Mouse (Mus musculus) gastrocnemius, postnatal 4 days (tissue): ENCODE results near the gene Map2k3. TPM values are rescaled to one million over a fixed set of nuclear protein-coding genes. Genes with fewer than 3 reads are reported as not detected.
"Not testable (repeated sequence)": the region's sequence is repeated elsewhere in the genome, so short reads cannot be mapped to it uniquely, and the experiment has no call there.

Experiments
- DNase-seq, 2 experiments: peaks; one replicate each; pipeline ENCODE4 v3.0.0; 2021 to 2022; ENCODE audit warnings: low spot score in 2 of 2, mixed read lengths in 2 of 2
- long read RNA-seq, 2 experiments: library from polyadenylated mRNA; stranded (forward); transcript quantifications; one replicate each; pipeline ENCODE4 v2.0.0; 2021
- total RNA-seq, 2 experiments: library from RNA; stranded (reverse); gene quantifications; 2 replicates each; pipeline ENCODE4 v1.2.3; 2021

Gene Map2k3
- total RNA-seq: 10 to 100 TPM; 69.8 to 79.2 TPM
- long read RNA-seq, experiment 1, transcript Map2k3-201 (12 exons, 2,198 nt): major isoform, 145 of 162 reads
- long read RNA-seq, experiment 1, partial matches to known transcripts: 4 of 162 reads
- long read RNA-seq, experiment 1, other reads (novel, unspliced or antisense): 13 of 162 reads
- long read RNA-seq, experiment 2, transcript Map2k3-201 (12 exons, 2,198 nt): major isoform, 210 of 232 reads
- long read RNA-seq, experiment 2, partial matches to known transcripts: 2 of 232 reads
- long read RNA-seq, experiment 2, other reads (novel, unspliced or antisense): 20 of 232 reads

DNA sequence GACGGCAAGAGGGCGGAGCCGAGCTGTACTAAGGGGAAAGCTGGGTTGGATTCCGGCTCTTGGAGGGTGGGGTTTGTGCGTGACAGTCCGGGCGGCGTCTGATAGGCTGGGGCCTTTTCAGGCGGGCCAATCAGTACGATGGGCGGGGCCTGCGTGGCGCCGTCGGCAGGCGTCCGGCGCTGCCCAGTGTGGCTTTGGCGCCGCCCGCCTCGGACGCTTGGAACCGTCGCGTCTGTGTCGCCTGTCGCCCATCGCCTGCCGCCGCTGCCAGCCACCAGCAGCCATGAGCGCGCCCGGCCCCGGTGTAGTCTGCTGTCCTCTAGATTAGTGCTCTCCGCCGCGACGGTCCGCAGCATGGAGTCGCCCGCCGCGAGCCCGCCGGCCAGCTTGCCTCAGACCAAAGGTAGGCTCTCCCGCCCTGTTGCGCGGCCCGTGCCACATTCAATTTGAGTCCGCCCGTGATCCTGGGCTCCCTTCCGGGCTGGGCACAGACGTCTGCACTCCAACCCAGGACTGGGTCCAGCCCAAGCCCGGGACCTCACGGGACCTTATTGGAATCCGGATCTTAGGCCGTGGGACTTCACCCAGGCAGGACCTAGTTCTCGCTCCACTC, at the start of gene Map2k3:
TSS of gene Map2k3 (plus strand) at position 165 of the 613 bp plus-strand sequence.
- peak; percentile 93 to 97 for DNase-seq

DNA sequence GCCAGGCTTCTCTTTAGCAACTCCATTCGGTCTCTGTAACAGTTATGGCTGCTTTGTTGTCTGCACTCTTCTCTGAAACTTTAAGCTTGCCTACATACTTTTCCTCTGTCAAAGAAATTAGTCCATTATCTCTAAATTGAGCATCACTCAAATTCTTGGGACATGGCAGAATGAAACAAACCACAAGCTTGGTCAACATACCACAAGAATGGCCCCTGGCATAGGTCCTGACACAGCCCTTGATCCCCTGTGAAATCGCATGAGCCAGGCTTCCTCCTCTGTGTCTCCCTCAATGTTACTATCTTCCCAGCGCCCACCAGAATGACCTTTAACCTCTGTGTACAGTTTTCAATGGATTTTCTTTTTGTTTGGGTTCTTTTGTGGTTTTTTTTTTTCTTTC, 49.4 kb upstream of the Map2k3 start:
- no peak for DNase-seq

DNA sequence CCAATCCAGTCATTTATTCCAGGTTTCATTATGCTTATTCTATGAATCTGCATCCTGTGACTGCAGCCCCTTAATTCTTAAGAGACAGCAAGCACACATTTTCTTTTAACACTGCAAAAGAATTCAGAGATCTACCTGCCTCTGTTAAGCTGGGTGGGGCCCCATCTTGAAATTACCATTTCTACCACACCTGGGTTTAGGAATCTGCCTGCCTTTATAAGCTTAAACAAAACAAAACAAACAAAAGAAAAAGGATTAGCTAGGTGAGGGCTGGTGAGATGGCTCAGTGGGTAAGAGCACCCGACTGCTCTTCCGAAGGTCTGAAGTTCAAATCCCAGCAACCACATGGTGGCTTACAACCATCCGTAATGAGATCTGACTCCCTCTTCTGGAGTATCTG, 44.8 kb upstream of the Map2k3 start:
- DNase-seq: not testable (repeated sequence)

DNA sequence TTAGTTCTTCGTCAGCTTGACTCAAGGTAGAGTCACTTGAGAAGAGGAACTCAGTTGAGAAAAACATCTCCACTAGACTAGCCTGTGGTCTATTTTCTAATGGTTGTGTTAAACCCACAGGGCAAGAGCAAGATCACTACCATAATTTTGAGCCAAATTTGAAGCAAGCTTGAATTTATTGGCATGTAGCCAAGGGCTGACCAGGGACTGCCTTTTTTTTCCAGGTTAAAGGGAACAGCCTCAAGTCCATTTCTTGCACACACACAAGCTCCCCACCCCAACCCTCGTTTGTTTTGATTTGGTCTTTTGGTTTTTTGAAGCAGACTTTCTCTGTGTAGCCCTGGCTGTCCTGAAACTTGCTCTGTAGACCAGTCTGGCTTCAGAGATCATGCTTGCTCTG, 42.0 kb upstream of the Map2k3 start:
- no peak for DNase-seq

DNA sequence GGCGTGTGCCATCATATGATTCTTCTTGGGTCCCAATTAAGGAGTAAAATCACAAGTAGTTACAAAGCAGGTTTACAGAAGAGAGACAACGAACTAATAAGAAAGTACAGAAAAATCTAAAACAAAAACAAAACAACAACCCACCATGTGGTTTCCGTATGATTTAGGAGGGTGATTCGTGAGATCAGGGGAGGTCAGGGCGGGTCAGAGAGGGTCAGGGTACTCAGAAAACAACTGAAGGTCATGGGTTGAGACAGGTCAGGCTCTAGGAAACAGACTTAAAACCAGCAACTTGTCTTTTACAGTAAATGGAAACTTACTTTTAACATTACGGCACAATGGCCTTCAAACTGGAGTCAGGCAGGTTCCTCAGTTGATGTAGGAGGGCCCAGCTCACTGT, 41.5 kb upstream of the Map2k3 start:
- DNase-seq: no peak

DNA sequence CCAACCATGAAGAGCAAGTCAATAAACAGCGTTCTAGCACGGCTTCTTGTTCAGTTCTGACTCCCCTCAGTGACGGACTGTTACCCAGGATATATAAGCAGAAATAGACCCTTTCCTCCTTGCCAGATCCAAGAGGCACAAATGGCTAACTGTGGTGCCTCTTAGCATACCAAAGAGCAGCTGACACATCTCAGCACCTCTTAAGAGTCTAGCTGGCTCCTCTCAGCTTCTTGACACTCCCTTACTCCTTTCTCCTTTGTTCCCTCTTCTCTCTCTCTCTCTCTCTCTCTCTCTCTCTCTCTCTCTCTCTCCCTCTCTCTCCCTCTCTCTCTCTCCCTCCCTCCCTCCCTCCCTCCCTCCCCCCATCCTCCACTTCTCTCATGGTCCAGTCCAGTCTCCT, 41.1 kb upstream of the Map2k3 start:
- no peak for DNase-seq

DNA sequence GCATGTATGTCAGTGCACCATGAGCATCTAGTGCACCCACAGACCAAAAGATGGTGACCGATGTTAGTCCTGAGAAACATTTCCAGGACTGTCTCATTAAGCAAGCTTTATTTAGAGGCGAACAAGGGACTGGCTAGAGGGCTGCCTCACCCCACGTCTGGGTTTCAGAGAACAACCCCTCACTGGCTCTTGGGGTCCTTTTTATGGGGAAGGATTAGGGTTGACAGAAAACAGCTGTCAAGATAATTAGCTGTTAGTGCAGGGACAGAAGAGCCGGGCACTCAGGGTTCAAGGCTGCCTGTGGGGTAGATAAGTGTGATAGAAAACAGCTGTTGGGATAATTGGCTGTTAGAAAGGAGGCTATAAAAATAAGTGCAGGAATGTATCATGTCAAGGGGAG, 35.9 kb upstream of the Map2k3 start:
- no peak for DNase-seq

DNA sequence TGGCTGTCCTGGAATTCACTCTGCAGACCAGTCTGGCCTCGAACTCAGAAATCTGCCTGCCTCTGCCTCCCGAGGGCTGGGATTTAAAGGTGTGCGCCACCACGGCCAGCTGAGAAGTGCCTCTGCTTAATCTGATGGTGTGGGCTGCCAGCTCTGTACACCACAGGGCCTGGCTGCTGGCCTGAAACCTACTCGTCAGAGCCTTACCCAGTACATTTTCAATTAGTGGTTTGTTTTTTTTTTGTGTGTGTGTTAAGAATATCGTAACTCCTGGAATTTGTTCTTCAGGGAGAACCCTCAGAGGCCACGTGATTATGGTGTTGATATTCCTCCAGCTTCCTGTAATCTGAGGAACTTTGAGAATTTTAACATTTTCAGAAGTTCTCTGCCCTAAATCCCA, 29.8 kb upstream of the Map2k3 start:
- no peak for DNase-seq

DNA sequence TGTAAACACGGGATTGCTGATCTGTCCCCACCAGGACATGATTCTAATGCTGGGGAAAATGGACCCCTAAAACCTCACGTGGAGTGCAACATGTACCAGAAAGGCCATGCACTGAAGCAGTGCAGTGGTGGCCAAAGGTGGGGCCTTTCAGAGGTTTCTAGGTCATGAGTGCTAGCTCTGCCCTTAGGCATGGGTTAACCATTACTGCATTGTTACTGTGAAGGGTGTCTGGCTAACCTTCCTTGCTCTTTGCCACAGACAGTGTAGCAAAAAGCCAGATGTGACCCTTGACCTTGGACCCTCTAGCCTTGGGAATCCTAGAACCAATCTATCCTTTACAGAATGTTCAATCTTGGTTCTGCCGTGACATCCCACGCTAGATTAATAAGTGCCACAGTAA, 29.3 kb upstream of the Map2k3 start:
- no peak for DNase-seq

DNA sequence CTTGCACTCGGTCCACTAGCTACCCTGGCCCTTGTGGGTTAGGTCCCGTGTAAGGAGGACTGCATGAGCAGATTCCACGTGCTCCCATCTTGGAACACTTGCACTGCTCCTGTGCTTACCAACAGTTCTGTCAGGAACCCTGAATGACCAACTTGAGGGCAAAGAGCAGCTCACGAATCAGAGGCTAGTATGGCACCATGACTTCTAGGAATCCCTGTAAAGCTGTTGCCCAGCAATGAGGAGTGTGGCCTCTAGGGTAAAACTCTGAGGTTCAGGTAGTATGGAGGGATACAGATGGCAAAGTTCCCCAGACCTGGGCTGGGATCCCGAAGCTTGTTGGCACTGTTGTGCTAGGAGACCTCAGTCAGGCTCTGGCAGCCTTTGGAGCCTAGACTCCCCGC, 28.2 kb upstream of the Map2k3 start:
- DNase-seq: no peak

DNA sequence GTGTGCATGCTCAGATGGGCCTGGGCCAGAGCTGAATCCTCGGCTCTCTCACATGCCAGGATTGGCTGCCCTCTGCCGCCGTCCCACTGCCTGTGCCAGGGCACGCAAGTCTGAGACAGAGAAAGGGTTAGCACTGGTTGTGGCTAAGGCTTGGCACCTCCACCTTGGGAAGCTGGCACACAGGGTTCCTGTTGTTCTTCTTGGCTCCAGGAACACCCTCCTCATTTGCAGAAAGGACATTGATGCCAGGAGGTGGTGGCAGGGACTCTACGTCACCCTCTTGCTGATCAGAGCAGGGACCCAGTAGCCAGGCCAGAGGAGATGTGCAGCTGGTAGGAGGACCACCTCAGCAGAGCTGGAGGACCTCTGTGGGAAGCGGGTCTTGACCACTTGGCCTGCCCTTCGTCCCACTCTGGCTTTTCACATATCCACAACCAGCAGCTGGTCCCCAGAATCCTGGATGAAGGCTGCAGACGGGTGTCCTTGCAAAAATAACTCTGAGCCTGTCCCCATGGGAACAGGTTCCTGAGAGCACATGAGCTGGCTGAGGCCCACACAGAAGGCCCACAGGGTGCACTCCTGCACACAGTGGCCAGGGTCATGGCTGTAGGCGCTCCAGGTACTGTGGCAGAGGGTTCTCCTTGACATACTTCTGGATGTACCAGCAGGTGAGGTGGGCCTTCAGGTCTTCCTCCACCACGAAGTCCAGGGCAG, 26.3 kb upstream of the Map2k3 start:
- DNase-seq: no peak

DNA sequence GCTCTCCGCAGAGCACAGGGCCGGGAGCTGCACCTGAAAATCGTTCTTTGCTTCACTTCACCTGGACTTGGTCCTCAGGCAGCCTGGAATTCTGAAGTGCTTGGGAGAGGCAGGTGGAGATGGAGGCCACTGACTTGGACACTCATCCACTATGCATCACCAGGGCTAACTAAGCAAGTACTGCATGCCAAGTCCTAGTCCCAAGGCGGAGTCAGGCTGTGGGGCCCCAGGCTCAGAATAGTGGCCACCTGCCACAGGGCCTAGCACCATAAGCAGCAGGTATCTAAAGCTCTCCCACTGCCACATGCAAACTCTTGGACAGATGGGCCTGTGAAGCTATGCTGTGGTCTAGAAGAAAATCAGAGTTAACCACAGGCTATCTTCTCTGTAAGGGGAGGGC, 25.4 kb upstream of the Map2k3 start:
- DNase-seq: no peak

DNA sequence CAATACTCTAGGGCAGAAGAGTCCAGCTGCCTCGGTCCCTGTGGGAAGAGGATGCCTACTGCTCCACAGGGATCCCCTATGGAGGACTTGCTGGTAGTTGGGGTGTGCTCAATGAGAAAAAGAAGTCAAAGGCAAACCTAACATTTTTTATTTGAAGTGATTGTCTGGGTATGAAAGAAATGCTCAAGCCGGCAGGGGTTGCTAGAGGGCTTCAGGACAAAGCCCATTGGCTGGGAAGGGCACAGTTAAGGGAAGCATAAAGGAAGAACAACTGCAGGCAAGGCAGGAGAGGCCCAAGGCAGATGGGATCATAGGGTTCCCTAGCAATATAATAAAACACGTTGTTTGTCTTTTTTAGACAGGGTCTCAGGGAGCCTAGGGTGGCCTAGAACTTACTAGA, 23.8 kb upstream of the Map2k3 start:
- DNase-seq: no peak

DNA sequence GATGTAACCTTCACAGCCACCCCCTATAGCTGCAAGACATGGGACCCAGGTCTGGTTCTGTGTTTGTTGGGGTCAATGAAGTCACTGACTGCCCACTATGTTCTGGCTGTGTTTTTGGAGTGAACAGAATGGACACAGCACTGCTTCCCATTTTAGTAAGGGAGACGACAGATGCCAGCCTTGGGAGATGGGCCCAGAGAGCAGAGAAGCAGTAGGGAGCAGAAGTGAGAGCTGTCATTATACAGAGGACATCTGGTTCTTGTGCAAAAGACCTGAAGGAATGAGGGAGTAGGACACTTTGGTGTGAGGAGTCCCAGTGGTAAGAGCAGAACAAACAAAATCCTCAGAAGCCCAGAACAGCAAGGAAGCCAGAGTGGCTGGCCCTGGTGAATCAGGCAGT, 22.2 kb upstream of the Map2k3 start:
- DNase-seq: no peak

DNA sequence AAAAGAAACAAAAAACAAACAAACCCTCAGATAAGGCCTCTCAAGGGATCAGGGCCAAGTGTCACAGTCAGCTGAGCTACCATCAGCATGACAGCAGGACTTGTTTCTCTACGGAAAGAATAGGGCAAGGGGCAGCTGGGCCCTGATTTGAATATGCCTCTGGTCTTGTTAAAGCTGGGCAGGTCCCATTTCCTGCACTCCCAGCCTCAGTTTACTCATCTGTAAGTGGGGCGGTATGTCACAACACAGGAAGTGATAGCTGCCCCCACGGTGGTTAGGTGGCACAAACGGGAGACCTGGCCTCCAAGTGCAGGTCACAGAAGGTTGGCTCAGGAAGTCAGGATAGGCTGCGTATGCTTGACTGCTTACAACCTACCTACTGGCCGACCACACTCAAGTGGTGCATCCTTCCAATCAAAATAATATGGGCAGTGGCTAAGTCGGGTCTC, 19.3 kb upstream of the Map2k3 start:
- no peak for DNase-seq

DNA sequence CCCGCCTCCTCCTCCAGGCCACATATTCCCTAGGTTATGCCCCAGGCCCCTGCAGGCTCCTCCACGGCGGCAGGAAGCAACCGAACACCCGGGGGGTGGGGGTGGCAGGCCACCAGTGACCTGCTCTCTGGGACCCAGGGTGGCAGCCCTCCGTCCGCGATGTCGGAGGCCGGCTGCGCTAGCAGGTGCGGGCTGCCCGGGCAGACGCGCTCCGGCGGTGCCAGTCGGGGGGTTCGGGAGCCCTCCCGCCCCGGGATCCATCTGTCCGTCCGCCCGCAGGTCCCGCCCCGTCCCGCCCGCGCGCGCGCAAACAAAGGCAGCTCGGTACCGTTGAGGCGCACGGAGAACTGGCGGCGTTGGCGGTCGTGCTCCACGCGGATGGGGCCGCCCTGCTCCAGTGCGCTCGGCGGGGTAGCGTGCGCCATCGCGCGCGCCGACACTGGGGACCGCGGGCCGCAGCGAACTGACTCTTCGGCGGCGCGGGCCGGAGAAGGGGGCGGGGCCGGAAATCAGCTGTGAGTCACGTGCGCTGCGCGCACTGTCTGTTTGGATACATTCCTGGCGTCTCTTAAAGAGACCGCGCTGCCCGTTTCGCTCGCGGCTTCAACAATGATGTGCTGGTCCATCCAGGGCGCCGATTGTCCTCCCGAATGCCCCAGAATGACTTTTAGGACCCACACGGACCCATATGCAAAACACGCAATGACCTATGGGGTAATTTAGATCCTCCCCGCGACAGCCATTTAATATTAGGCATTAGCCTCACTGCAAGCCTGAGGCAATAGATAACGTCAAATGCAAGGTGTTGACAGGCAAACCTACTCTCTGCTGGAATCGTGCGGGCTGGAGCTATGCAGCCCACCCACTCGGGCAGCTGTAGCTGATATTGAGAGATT, 18.3 kb upstream of the Map2k3 start:
- peak; percentile 81 to 91 for DNase-seq

DNA sequence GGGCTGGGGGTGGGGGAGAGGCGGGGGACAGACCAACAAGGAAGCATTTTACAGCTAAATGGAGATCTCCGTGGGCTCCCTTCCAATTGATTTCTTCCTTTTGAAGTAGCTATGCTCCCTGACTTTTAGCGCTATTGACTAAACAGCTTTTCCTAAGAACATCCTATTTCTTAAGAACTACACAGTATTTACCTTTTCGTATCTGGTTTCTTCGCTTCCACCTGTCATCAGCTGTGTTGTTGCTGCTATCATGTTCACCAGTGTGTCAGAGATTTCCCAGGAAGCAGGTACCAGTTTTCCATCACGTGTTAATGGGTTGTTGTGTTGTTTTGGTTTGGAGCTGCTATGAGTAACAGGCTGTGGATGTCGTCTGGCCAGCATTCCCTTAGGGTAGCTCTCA, 17.3 kb upstream of the Map2k3 start, which contains the start of gene Natd1:
TSS of gene Natd1 (minus strand) at position 260 of the 400 bp plus-strand sequence.
- no peak for DNase-seq

DNA sequence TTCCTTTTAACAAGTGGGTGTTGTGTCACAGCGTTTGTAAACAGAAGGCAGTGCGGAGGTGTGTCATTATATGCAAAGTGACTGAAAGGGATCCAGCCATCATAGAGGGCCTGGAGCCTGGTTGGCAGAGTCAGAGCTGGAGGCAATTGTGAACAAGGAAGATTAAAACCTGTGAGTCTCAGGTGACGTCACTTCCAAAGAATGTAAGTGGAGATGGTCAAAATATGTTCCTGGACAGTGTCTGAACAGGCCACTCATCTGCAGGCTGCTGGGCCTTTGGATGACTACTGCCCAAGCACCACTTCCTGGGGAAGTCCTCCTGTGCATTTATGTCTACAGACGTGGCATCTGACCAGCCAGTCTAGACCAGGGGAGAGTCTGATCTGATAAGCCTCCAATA, 16.6 kb upstream of the Map2k3 start:
- DNase-seq: no peak

DNA sequence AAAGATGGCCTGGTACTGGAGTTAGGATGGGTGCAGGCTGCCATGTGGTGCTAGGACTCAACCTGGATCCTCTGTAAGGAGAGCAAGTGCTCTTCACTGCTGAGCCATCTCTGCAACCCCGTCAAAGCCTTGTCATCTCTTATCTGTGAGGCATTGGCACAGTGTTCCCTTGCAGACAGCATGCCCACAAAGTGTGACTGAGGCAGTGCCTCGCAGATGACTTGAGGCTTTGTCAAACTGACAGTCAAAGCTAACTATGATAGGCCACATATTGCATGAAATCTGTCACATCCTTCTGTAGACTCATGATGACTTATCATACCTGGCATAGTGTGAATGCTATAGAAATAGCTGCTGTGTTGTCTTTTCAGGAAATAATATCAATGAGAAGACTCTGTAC, 11.8 kb upstream of the Map2k3 start:
- DNase-seq: no peak

DNA sequence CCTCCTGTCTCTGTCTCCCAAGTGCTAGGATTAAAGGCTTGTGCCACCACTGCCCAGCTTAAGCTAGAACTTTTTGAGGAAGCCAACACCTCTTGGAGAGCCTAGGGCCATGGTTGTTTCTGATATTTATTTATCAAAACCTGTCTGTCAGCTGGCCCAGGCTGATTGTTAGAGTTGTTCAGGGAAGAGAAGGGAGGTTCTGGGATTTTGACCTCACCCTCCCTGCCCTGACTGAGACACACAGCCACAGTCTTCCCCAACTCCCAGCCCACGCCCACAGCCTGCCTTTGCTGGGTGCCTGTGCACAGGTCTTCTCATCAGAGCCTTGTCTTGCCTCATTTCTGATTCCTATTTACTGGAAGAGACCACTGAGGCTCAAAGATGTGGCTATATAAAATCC, 9.6 kb upstream of the Map2k3 start:
- DNase-seq: no peak

DNA sequence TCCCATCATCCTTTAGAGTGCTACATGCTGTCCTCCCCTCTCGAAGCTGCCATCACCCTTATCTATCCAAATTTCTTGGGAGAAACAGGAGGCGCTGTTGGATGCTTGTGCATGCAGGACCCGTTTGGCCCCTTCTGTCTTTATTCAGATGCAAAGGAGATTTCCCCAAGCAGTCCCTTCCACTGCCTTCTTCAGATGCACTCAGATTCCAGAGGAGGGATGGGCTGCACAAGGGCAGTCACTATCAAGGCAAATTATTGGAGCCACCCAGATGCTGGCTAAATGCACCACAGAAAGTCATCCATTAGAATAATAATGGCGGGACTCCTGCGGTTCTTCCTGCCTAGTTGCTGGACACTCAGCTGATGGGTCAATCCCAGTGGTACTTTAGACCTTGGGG, 8.9 kb upstream of the Map2k3 start:
- no peak for DNase-seq
